Mouse (Mus musculus) midbrain, embryonic 11.5 days (tissue): ENCODE results near the gene Spata6. TPM values are rescaled to one million over a fixed set of nuclear protein-coding genes. Genes with fewer than 3 reads are reported as not detected.

Source experiments
- ATAC-seq: fragments of 200-750 bp; cut with Nextera tagmentation; 2 replicates; pipeline ENCODE4 v1.8.0; 2017; ENCODE audit warnings: moderate TSS enrichment, moderate library complexity; ENCODE audit not compliant: low FRiP score
- DNase-seq: peaks from one replicate; pipeline ENCODE4 v3.0.0; 2015; ENCODE audit warnings: low spot score; ENCODE audit errors: missing footprints
- H3K27ac ChIP-seq: fragments of 300-500 bp; sonication (generic); 2 replicates; pipeline ENCODE4 v1.5.1; 2014; ENCODE audit warnings: low read depth, low read length
- H3K27me3 ChIP-seq: fragments of 300-500 bp; sonication (generic); 2 replicates; pipeline ENCODE4 v1.6.1; 2014; ENCODE audit warnings: mild to moderate bottlenecking, low read length, moderate library complexity, mixed read lengths; ENCODE audit not compliant: control insufficient read depth, insufficient read depth
- H3K36me3 ChIP-seq: fragments of 300-500 bp; sonication (generic); 2 replicates; pipeline ENCODE4 v1.6.1; 2014; ENCODE audit warnings: mild to moderate bottlenecking, low read length, moderate library complexity, mixed read lengths; ENCODE audit not compliant: control insufficient read depth, insufficient read depth
- H3K4me1 ChIP-seq: fragments of 300-500 bp; sonication (generic); 2 replicates; pipeline ENCODE4 v1.6.1; 2014; ENCODE audit warnings: low read length; ENCODE audit not compliant: control insufficient read depth, insufficient read depth
- H3K4me2 ChIP-seq: fragments of 300-500 bp; sonication (generic); 2 replicates; pipeline ENCODE4 v1.6.1; 2014; ENCODE audit warnings: mild to moderate bottlenecking, moderate library complexity
- H3K4me3 ChIP-seq: fragments of 300-500 bp; sonication (generic); 2 replicates; pipeline ENCODE4 v1.5.1; 2014; ENCODE audit warnings: low read depth, low read length
- H3K9ac ChIP-seq: fragments of 300-500 bp; sonication (generic); 2 replicates; pipeline ENCODE4 v1.6.1; 2014; ENCODE audit warnings: low read length
- H3K9me3 ChIP-seq: fragments of 300-500 bp; sonication (generic); 2 replicates; pipeline ENCODE4 v1.6.1; 2016; ENCODE audit warnings: low read length; ENCODE audit not compliant: control insufficient read depth
- WGBS: fragments of 180-500 bp; shearing (Covaris S2); extraction: QIAGEN DNeasy Blood & Tissue Kit; methylation state at CpG from one replicate; pipeline ENCODE4 v1.1.7; 2014; 5-methylcytosine and 5-hydroxymethylcytosine counted together
- polyA plus RNA-seq: library from polyadenylated mRNA; unstranded; fragments of >200 nt; fragmentation: Nextera tagmentation; extraction: Ambion mirVana; gene quantifications from 2 replicates; pipeline ENCODE4 v1.2.1, GENCODE M21; 2014

Gene Spata6
- polyA plus RNA-seq, 1 experiment from 2014 or later = 27.6 TPM

DNA sequence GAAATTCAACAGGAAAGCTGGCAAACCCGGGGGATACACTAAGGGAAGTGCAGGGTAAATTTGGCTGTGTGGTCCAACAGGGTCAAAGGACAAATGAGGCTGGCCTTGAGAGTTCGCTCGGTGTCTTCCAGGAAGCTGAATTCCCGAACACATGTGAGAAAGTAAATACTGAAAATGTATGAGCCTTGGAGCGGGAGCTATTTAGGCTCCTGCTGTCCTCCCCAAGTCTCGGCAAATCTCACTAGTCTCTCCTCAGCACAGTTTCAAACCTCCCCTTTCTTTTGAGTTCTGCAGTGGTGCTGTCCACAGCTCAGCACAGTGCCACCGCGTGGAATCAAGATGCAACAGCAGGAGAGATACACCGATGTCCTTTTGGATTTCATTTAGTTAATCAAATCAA, 32.8 kb upstream of the Spata6 start:
- 5% methylated on average over 9 of the region's 9 CpGs for whole genome bisulfite sequencing
- no peak overlapping the region for H3K4me3 ChIP-seq
- ATAC-seq (peak; percentile 85), DNase-seq (peak; percentile 88)
- no peaks in the 10 kb centered on the region for H3K4me1 ChIP-seq
- H3K9me3 ChIP-seq = no peaks in the 10 kb centered on the region
- H3K36me3 ChIP-seq = no peaks in the 10 kb centered on the region
- H3K27me3 ChIP-seq = no peaks in the 10 kb centered on the region
- H3K4me2 ChIP-seq = peak overlapping the region; percentile 35; the same call in 1 of the 2 replicates
- no peak overlapping the region for H3K27ac ChIP-seq
- no peak overlapping the region for H3K9ac ChIP-seq

DNA sequence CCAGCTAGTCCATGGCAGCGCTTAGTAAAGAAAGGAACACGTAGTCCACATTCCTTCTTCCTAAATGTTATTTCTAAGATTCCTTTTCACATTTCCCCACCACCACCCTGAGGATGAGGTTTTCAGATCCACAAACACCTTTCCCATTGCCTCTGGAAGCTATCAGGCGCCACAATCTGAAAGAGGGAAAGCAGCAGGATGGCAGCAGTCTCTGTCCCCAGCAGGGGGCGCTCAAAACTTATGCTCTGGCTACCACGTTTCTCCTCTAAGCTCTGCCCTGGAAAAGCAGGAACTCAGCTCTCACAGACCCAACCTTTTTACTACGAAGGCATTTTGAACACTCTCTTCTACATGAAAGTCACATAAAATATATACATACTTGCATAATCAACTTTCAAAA, 32.2 kb upstream of the Spata6 start:
- Histone ChIP-seq H3K4me3 (no peak overlapping the region), H3K4me1 (no peaks in the 10 kb centered on the region), H3K27me3 (no peaks in the 10 kb centered on the region), H3K27ac (no peak overlapping the region), H3K4me2 (peak overlapping the region; percentile 35; the same call in 1 of the 2 replicates), H3K9me3 (no peaks in the 10 kb centered on the region), H3K36me3 (no peaks in the 10 kb centered on the region), H3K9ac (no peak overlapping the region; the same call in 1 of the 2 replicates)
- ATAC-seq (peak; percentile 71), DNase-seq (peak; percentile 97)
- WGBS = 21% methylated on average over 6 of the region's 6 CpGs

DNA sequence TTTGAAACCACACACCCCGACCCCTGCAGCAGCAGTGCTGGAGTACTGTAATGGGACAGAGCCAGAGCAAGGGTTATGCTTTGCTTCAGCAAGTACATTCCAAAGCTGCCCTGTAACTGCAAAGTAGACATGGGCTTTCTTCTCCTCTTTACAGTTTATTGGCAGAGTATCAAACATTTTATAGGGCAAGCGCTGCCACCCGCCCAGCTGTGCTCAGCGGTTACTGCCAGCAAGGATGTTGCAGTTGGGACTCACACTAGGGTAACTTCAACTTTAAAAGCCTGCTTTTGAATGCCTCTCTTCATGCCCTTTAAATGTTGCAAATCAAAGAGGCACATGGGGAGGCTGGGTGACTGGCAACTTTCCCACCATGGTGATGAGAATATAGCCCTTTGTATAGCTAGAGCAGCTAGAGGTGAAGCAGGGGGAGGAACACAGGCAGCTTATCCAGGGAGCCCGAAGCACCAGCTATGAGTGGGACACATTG, 28.7 kb upstream of the Spata6 start:
- 75% methylated on average over 5 of the region's 5 CpGs for WGBS
- no peak for DNase-seq
- Histone ChIP-seq H3K4me2 (no peak overlapping the region), H3K36me3 (no peaks in the 10 kb centered on the region), H3K9me3 (no peaks in the 10 kb centered on the region), H3K4me1 (no peaks in the 10 kb centered on the region), H3K27ac (no peak overlapping the region), H3K27me3 (no peaks in the 10 kb centered on the region), H3K4me3 (no peak overlapping the region), H3K9ac (no peak overlapping the region)
- ATAC-seq = no peak

DNA sequence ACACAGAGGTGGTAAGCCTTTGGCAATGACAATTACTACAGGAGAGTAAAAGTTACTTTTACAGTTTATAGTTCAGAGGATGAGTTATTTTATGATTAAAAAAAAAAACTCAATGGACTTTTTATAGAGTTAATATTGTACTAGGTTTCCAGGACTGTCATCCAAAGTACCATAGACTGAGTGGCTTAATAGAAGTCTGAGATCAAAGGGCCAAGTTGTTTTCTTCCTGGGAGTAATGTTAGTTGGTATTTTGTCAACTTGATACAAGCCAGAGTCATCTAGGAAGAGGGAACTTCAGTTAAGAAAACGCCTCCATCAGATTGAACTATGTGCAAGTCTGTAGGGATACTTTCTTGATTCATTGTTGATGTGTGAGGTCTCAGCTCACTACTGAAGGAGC, 18.4 kb upstream of the Spata6 start:
- no peak overlapping the region for H3K4me3 ChIP-seq
- DNase-seq (no peak), ATAC-seq (no peak)
- 71% methylated on average over 1 of the region's 1 CpGs for WGBS
- H3K4me1 ChIP-seq = no peaks in the 10 kb centered on the region
- no peak overlapping the region for H3K9ac ChIP-seq
- no peak overlapping the region for H3K4me2 ChIP-seq
- no peaks in the 10 kb centered on the region for H3K9me3 ChIP-seq
- no peak overlapping the region for H3K27ac ChIP-seq
- H3K27me3 ChIP-seq = no peaks in the 10 kb centered on the region
- no peaks in the 10 kb centered on the region for H3K36me3 ChIP-seq

DNA sequence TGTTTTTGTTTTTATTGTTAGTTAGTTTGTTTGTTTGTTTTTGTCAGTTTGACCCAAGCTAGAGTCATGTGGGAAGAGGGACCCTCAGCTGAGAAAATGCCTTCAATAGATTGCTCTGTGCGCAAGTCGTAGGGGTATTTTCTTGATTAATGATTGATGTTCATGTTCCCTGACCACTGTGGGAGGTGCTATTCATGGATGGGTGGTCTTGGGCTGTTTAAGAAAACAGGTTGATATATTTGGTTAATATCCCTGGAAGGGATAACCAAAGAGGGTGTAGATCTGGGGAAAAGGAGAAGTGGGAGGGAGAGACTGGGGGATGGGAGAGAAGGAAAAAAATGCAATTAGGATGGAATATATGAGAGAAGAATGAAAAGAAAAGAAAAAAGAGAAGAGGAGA, 15.7 kb upstream of the Spata6 start:
- Histone ChIP-seq H3K4me3 (no peak overlapping the region), H3K4me1 (no peaks in the 10 kb centered on the region), H3K36me3 (no peaks in the 10 kb centered on the region), H3K9me3 (no peaks in the 10 kb centered on the region), H3K4me2 (no peak overlapping the region), H3K9ac (no peak overlapping the region), H3K27me3 (no peaks in the 10 kb centered on the region), H3K27ac (no peak overlapping the region)
- DNase-seq = no peak
- ATAC-seq = no peak
- 94% methylated on average over 2 of the region's 2 CpGs for WGBS

DNA sequence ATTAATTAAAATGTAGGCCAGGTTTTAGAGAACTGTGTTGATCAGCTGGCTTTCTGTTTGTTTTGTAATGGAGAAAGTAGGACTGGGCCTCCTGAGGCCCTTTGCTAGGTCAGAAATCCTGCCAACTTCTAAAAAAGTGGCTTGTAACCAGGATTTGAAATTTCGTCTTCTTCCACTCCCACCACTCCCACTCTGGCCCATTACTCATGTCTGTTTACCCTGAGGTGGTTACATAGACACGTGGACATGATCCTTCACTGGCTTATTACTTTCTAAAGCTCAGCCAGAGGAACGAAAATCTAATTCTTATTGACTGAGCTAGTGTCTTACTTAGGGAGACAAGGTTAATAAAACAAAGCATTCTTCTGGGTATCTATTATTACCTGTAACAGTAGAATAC, 14.8 kb upstream of the Spata6 start:
- no peaks in the 10 kb centered on the region for H3K27me3 ChIP-seq
- H3K4me1 ChIP-seq = no peaks in the 10 kb centered on the region
- H3K36me3 ChIP-seq = no peaks in the 10 kb centered on the region
- DNase-seq = no peak
- no peak overlapping the region for H3K4me2 ChIP-seq
- no peak overlapping the region for H3K9ac ChIP-seq
- H3K27ac ChIP-seq = no peak overlapping the region
- 80% methylated on average over 3 of the region's 3 CpGs for WGBS
- no peak for ATAC-seq
- H3K4me3 ChIP-seq = no peak overlapping the region
- no peaks in the 10 kb centered on the region for H3K9me3 ChIP-seq

DNA sequence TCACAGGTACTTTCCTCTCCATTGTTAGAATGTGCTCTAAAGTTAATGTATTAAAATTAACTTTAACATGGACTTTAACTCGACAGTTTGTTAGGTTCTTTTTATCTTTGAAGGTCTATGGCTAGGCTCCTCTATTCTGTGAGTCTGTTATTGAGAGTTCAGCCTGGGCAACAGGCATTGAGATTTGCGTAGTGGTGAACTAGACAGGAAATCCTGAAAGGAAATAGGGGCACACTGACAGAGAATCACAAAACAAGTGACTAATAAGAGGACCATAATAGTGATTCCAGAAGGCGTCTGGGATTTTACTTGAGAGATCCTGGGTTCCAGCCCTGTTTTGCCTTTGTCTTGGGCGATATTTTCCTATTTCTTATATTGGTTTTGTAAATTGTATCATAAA, 488 bp upstream of the Spata6 start:
- no peak for ATAC-seq

DNA sequence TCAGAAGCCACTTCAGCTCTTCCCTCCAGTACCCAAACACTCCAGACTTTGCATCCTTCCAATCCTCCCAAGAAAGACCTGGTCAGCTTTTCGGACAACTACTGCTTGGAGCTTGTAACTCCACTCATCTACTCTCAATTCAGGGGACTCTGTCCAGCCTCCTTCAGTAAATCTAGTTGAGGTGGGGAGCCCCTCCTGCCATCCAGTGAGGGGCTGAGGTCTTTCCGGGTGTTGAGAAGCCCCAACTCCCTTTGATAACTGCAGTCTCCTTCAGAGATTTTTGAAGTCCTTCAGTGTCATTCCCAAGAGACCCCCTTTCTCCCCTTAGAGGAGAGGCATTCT, 849 bp downstream of the Spata6 start:
- peak; percentile 90 for DNase-seq
- peak overlapping the region; percentile 79 for H3K9ac ChIP-seq

More for the DNA sequence above, 488 bp upstream of the Spata6 start:
- Histone ChIP-seq H3K4me2 (peak overlapping the region; percentile 56; the same call in 1 of the 2 replicates), H3K4me1 (peaks cover 8% of the 10 kb centered on the region), H3K36me3 (no peaks in the 10 kb centered on the region), H3K9me3 (no peaks in the 10 kb centered on the region), H3K4me3 (peak overlapping the region; percentile 82; the same call in 1 of the 2 replicates), H3K27me3 (no peaks in the 10 kb centered on the region), H3K27ac (no peak overlapping the region), H3K9ac (no peak overlapping the region)
- WGBS = 72% methylated on average over 4 of the region's 4 CpGs
- DNase-seq = no peak

DNA sequence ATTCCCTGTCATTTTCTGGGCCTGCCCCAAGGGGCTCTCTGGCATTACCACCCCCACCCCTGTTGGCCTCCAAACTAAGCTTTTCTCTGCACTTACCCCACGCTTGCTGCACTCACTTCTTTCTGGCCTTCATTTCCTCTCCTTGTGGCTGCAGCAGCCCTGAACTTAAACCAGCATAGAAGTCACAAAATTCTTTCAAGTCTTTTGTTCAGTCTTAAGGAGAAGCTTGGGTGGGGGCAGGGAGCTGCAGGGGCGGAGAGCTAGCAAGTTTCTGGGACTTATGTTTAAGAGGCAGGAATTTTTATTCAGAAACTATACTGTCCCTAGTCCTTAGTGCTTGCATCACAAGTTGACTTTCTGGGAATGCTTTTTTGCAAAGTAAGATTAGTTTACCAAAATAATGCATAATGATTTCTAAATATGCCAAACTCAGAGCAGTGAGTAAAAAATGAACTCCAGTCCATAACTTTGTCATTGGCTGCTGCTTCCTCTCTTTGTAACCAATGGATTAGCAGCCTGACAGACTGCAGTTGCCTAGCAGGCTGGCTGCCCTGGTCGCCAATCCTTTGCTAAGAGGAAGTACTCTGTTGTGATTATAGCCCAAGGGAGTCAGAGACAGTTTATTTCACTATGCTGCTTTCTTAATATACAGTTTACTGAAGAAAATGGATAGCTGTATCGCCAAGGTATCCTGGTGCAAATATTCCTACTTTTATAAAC, 1.5 kb downstream of the Spata6 start:
- Histone ChIP-seq H3K4me1 (peaks cover 8% of the 10 kb centered on the region), H3K4me2 (peak overlapping the region; percentile 56), H3K27ac (no peak overlapping the region), H3K9ac (0 out of 2 replicates have a peak overlapping the region, but pooled peaks have one; percentile 79), H3K9me3 (no peaks in the 10 kb centered on the region), H3K4me3 (peak overlapping the region; percentile 82), H3K27me3 (no peaks in the 10 kb centered on the region), H3K36me3 (no peaks in the 10 kb centered on the region)
- WGBS = 22% methylated on average over 4 of the region's 4 CpGs
- ATAC-seq (peak; percentile 13; the same call in 1 of the 2 replicates), DNase-seq (peak; percentile 90)

More for the DNA sequence above, 849 bp downstream of the Spata6 start:
- Histone ChIP-seq H3K27ac (no peak overlapping the region), H3K9me3 (no peaks in the 10 kb centered on the region), H3K27me3 (no peaks in the 10 kb centered on the region), H3K4me1 (peaks cover 8% of the 10 kb centered on the region), H3K4me3 (peak overlapping the region; percentile 82), H3K36me3 (no peaks in the 10 kb centered on the region), H3K4me2 (peak overlapping the region; percentile 56)
- WGBS = 12% methylated on average over 2 of the region's 2 CpGs
- ATAC-seq = no peak; the same call in 1 of the 2 replicates
